8 mouse cellular contexts compared by ENCODE assay signal in genomic region chr4:73042672-73043071, GRCm38 (mm10).
DNase-seq lines count a peak whose midpoint lies in the region; ATAC-seq and TF ChIP-seq lines count a peak whose summit lies in the region.

No protein-coding gene starts in this region.

- no peak for TF ChIP-seq POLR2A in liver, adult 2 months (IDR thresholded peaks at IDR 0.05; ENCODE audit: extremely low read depth, insufficient read depth, low read length)

- no peaks in the 10 kb centered on the region for H3K36me3 ChIP-seq in forebrain, embryonic 13.5 days (ENCODE audit: poor library complexity, severe bottlenecking)
- H3K36me3 ChIP-seq in forebrain, embryonic 15.5 days: no peaks in the 10 kb centered on the region
- no peaks in the 10 kb centered on the region for H3K36me3 ChIP-seq in liver, adult 2 months (ENCODE audit: control insufficient read depth, insufficient read depth, low read length)
- H3K36me3 ChIP-seq in liver, embryonic 12.5 days: no peaks in the 10 kb centered on the region
- no peaks in the 10 kb centered on the region for H3K36me3 ChIP-seq in midbrain, embryonic 16.5 days (ENCODE audit: control insufficient read depth, insufficient read depth, low read length)

- peak; percentile 36; the same call in 1 of the 2 replicates for ATAC-seq in forebrain, embryonic 13.5 days
- ATAC-seq in forebrain, embryonic 15.5 days (replicated peaks): no peak; the same call in 1 of the 2 replicates
- ATAC-seq in liver, embryonic 12.5 days: no peak
- peak; percentile 36; the same call in 1 of the 2 replicates for ATAC-seq in midbrain, embryonic 16.5 days

- H3K9me3 ChIP-seq in forebrain, embryonic 13.5 days (replicated peaks): no peaks in the 10 kb centered on the region
- no peaks in the 10 kb centered on the region for H3K9me3 ChIP-seq in forebrain, embryonic 15.5 days
- H3K9me3 ChIP-seq in liver, embryonic 12.5 days (replicated peaks): no peaks in the 10 kb centered on the region
- no peaks in the 10 kb centered on the region for H3K9me3 ChIP-seq in midbrain, embryonic 16.5 days (replicated peaks; ENCODE audit: control insufficient read depth, low read length, poor library complexity, severe bottlenecking)

- WGBS in forebrain, embryonic 13.5 days: 16% methylated on average over 2 of the region's 2 CpGs
- WGBS in forebrain, embryonic 15.5 days: 12% methylated on average over 2 of the region's 2 CpGs
- WGBS in liver, adult 2 months: 9% methylated on average over 2 of the region's 2 CpGs
- 32% methylated on average over 2 of the region's 2 CpGs for WGBS in liver, embryonic 12.5 days (ENCODE audit: insufficient replicate concordance)
- 13% methylated on average over 2 of the region's 2 CpGs for WGBS in midbrain, embryonic 16.5 days

- H3K9ac ChIP-seq in forebrain, embryonic 13.5 days: no peak overlapping the region
- H3K9ac ChIP-seq in forebrain, embryonic 15.5 days (replicated peaks): no peak overlapping the region
- no peak overlapping the region for H3K9ac ChIP-seq in liver, adult 2 months (ENCODE audit: low read depth, low read length)
- no peak overlapping the region for H3K9ac ChIP-seq in liver, embryonic 12.5 days
- H3K9ac ChIP-seq in midbrain, embryonic 16.5 days (ENCODE audit: low read depth, low read length): no peak overlapping the region

- no peak overlapping the region for H3K27ac ChIP-seq in forebrain, embryonic 13.5 days
- H3K27ac ChIP-seq in forebrain, embryonic 15.5 days (replicated peaks): no peak overlapping the region
- no peak overlapping the region for H3K27ac ChIP-seq in liver, adult 2 months (replicated peaks; ENCODE audit: insufficient read depth, low read depth, low read length)
- H3K27ac ChIP-seq in liver, embryonic 12.5 days: no peak overlapping the region
- H3K27ac ChIP-seq in midbrain, embryonic 16.5 days (ENCODE audit: low read length): no peak overlapping the region

- H3K79me2 ChIP-seq in liver, adult 2 months (ENCODE audit: control insufficient read depth, insufficient read depth, low read length): no peaks in the 10 kb centered on the region

- TF ChIP-seq CTCF in liver, adult 2 months (IDR thresholded peaks at IDR 0.05; ENCODE audit: low read depth, low read length): peak; percentile 54

- H3K4me3 ChIP-seq in forebrain, embryonic 13.5 days: no peak overlapping the region
- H3K4me3 ChIP-seq in forebrain, embryonic 15.5 days: no peak overlapping the region
- H3K4me3 ChIP-seq in liver, adult 2 months (ENCODE audit: insufficient read depth, low read depth, low read length): no peak overlapping the region
- no peak overlapping the region for H3K4me3 ChIP-seq in liver, embryonic 12.5 days
- H3K4me3 ChIP-seq in midbrain, embryonic 16.5 days (ENCODE audit: low read depth, low read length): no peak overlapping the region

- H3K4me1 ChIP-seq in forebrain, embryonic 13.5 days: no peaks in the 10 kb centered on the region
- H3K4me1 ChIP-seq in forebrain, embryonic 15.5 days: no peaks in the 10 kb centered on the region
- H3K4me1 ChIP-seq in liver, adult 2 months (ENCODE audit: control insufficient read depth, insufficient read depth, low read length): peaks cover 8% of the 10 kb centered on the region; the same call in 1 of the 2 replicates
- H3K4me1 ChIP-seq in liver, embryonic 12.5 days: no peaks in the 10 kb centered on the region
- no peaks in the 10 kb centered on the region for H3K4me1 ChIP-seq in midbrain, embryonic 16.5 days (ENCODE audit: control insufficient read depth, insufficient read depth, low read length)

- no peaks in the 10 kb centered on the region for H3K27me3 ChIP-seq in forebrain, embryonic 13.5 days
- no peaks in the 10 kb centered on the region for H3K27me3 ChIP-seq in forebrain, embryonic 15.5 days
- no peaks in the 10 kb centered on the region for H3K27me3 ChIP-seq in liver, adult 2 months (ENCODE audit: control insufficient read depth, insufficient read depth, low read length)
- H3K27me3 ChIP-seq in liver, embryonic 12.5 days (replicated peaks): no peaks in the 10 kb centered on the region
- no peaks in the 10 kb centered on the region for H3K27me3 ChIP-seq in midbrain, embryonic 16.5 days (ENCODE audit: control insufficient read depth, insufficient read depth, low read depth, low read length)

- peak; percentile 68 for DNase-seq in liver, adult 2 months (ENCODE audit: extremely low read depth, low read depth, low spot score)
- DNase-seq in embryo, embryonic 10 days (ENCODE audit: low spot score): peak; percentile 77
- DNase-seq in T-cell, adult 2 months (ENCODE audit: low spot score): no peak
- DNase-seq in ovary, postnatal 10 days (ENCODE audit: low spot score): no peak

- no peak overlapping the region for H3K4me2 ChIP-seq in forebrain, embryonic 13.5 days
- no peak overlapping the region for H3K4me2 ChIP-seq in forebrain, embryonic 15.5 days (replicated peaks)
- no peak overlapping the region for H3K4me2 ChIP-seq in liver, embryonic 12.5 days
- no peak overlapping the region for H3K4me2 ChIP-seq in midbrain, embryonic 16.5 days (ENCODE audit: low read length)

Comparison
In these comparisons a context has a peak if more than half of its experiments do, and no peak if none do; other contexts are left out.
1. ATAC-seq: peak in forebrain, embryonic 13.5 days (single experiment) and midbrain, embryonic 16.5 days (single experiment); none in forebrain, embryonic 15.5 days (single experiment) and liver, embryonic 12.5 days (single experiment).
2. DNase-seq: peak in liver, adult 2 months (single experiment) and embryo, embryonic 10 days (single experiment); none in T-cell, adult 2 months (single experiment) and ovary, postnatal 10 days (single experiment).